Mouse (Mus musculus) forebrain, embryonic 14.5 days (tissue): Measurements from ENCODE around the gene Cntn4. TPM values are rescaled to one million over a fixed set of nuclear protein-coding genes. Genes with fewer than 3 reads are reported as not detected.

Experiments
- ATAC-seq: fragments of 200-750 bp; cut with Nextera tagmentation; 2 replicates; pipeline ENCODE4 v1.8.0; 2017; ENCODE audit warnings: mild to moderate bottlenecking, moderate library complexity
- DNase-seq: peaks from one replicate; pipeline ENCODE4 v3.0.0-alpha.2; 2015; ENCODE audit warnings: low spot score
- H3K27ac ChIP-seq: fragments of 300-500 bp; sonication (generic); 2 replicates; pipeline ENCODE4 v1.5.1; 2014; ENCODE audit warnings: low read depth, mild to moderate bottlenecking, control low read depth, low read length, moderate library complexity
- H3K27me3 ChIP-seq: fragments of 300-500 bp; sonication (generic); replicated peaks from 2 replicates; pipeline ENCODE4 v1.6.1; 2014; ENCODE audit warnings: low read length, control low read depth, mixed read lengths; ENCODE audit not compliant: control insufficient read depth, insufficient read depth
- H3K36me3 ChIP-seq: fragments of 300-500 bp; sonication (generic); 2 replicates; pipeline ENCODE4 v1.6.1; 2014; ENCODE audit warnings: low read length, control low read depth; ENCODE audit not compliant: control insufficient read depth, insufficient read depth
- H3K4me1 ChIP-seq: fragments of 300-500 bp; sonication (generic); 2 replicates; pipeline ENCODE4 v1.6.1; 2014; ENCODE audit warnings: antibody characterized with exemption, low read length, control low read depth; ENCODE audit not compliant: control insufficient read depth, insufficient read depth
- H3K4me2 ChIP-seq: fragments of 300-500 bp; sonication (generic); 2 replicates; pipeline ENCODE4 v1.6.1; 2014; ENCODE audit warnings: mild to moderate bottlenecking, control low read depth, low read length
- H3K4me3 ChIP-seq: fragments of 300-500 bp; sonication (generic); 2 replicates; pipeline ENCODE4 v1.5.1; 2014; ENCODE audit warnings: low read depth, low read length, control low read depth
- H3K9ac ChIP-seq: fragments of 300-500 bp; sonication (generic); 2 replicates; pipeline ENCODE4 v1.6.1; 2014; ENCODE audit warnings: mild to moderate bottlenecking, low read length, control low read depth, moderate library complexity
- H3K9me3 ChIP-seq: fragments of 300-500 bp; sonication (generic); replicated peaks from 2 replicates; pipeline ENCODE4 v1.6.1; 2016; ENCODE audit warnings: low read length, control low read depth, mixed read lengths; ENCODE audit not compliant: control insufficient read depth
- WGBS: fragments of 180-500 bp; shearing (Covaris S2); extraction: QIAGEN DNeasy Blood & Tissue Kit; methylation state at CpG from one replicate; pipeline ENCODE4 v1.1.7; 2014; 5-methylcytosine and 5-hydroxymethylcytosine counted together
- polyA plus RNA-seq: library from polyadenylated mRNA; unstranded; fragments of >200 nt; fragmentation: Nextera tagmentation; extraction: Ambion mirVana; gene quantifications from 2 replicates; pipeline ENCODE4 v1.2.1, GENCODE M21; 2014

The Cntn4 gene
- polyA plus RNA-seq, 1 experiment from 2014 or later, result 6.6 TPM

GRCm38 (mm10) chr6:106727703-106728102 lies 1050.2 kb downstream of the Cntn4 start:
- Histone ChIP-seq H3K9ac (no peak overlapping the region), H3K9me3 (no peaks in the 10 kb centered on the region), H3K4me1 (no peaks in the 10 kb centered on the region), H3K4me3 (no peak overlapping the region), H3K27ac (no peak overlapping the region), H3K27me3 (no peaks in the 10 kb centered on the region), H3K36me3 (no peaks in the 10 kb centered on the region), H3K4me2 (no peak overlapping the region)
- ATAC-seq (no peak), DNase-seq (no peak)
- 87% methylated on average over 1 of the region's 1 CpGs for WGBS

- no peak overlapping the region for H3K4me2 ChIP-seq
- 84% methylated on average over 4 of the region's 4 CpGs for WGBS
- DNase-seq (no peak), ATAC-seq (no peak)
- no peaks in the 10 kb centered on the region for H3K4me1 ChIP-seq
- H3K27me3 ChIP-seq, result no peaks in the 10 kb centered on the region
- no peak overlapping the region for H3K9ac ChIP-seq
- no peak overlapping the region for H3K27ac ChIP-seq
- H3K36me3 ChIP-seq, result no peaks in the 10 kb centered on the region
- H3K4me3 ChIP-seq, result no peak overlapping the region
- no peaks in the 10 kb centered on the region for H3K9me3 ChIP-seq
Observed at GRCm38 (mm10) chr6:106729682-106730314, 1052.3 kb downstream of the Cntn4 start.

GRCm38 (mm10) chr6:106732563-106732962 lies 1055.1 kb downstream of the Cntn4 start:
- H3K27ac ChIP-seq, result no peak overlapping the region
- no peak for DNase-seq
- H3K4me1 ChIP-seq, result no peaks in the 10 kb centered on the region
- no peak overlapping the region for H3K4me3 ChIP-seq
- no peaks in the 10 kb centered on the region for H3K9me3 ChIP-seq
- no peaks in the 10 kb centered on the region for H3K27me3 ChIP-seq
- H3K9ac ChIP-seq, result no peak overlapping the region
- 89% methylated on average over 4 of the region's 4 CpGs for WGBS
- H3K4me2 ChIP-seq, result no peak overlapping the region
- H3K36me3 ChIP-seq, result no peaks in the 10 kb centered on the region
- ATAC-seq, result no peak

GRCm38 (mm10) chr6:106738229-106738628 lies 1060.8 kb downstream of the Cntn4 start:
- H3K36me3 ChIP-seq, result no peaks in the 10 kb centered on the region
- DNase-seq, result no peak
- no peaks in the 10 kb centered on the region for H3K27me3 ChIP-seq
- no peaks in the 10 kb centered on the region for H3K4me1 ChIP-seq
- H3K9ac ChIP-seq, result no peak overlapping the region
- no peaks in the 10 kb centered on the region for H3K9me3 ChIP-seq
- H3K27ac ChIP-seq, result no peak overlapping the region
- H3K4me3 ChIP-seq, result no peak overlapping the region
- WGBS, result 74% methylated on average over 3 of the region's 3 CpGs
- no peak for ATAC-seq
- no peak overlapping the region for H3K4me2 ChIP-seq

GRCm38 (mm10) chr6:106740244-106740825 lies 1062.9 kb downstream of the Cntn4 start:
- Histone ChIP-seq H3K4me3 (no peak overlapping the region), H3K4me2 (no peak overlapping the region), H3K27me3 (no peaks in the 10 kb centered on the region), H3K9me3 (no peaks in the 10 kb centered on the region), H3K27ac (no peak overlapping the region), H3K36me3 (no peaks in the 10 kb centered on the region), H3K9ac (no peak overlapping the region), H3K4me1 (no peaks in the 10 kb centered on the region)
- no peak for ATAC-seq
- no peak for DNase-seq
- 95% methylated on average over 1 of the region's 1 CpGs for WGBS

- no peaks in the 10 kb centered on the region for H3K4me1 ChIP-seq
- H3K27ac ChIP-seq, result no peak overlapping the region
- H3K9me3 ChIP-seq, result no peaks in the 10 kb centered on the region
- no peak overlapping the region for H3K9ac ChIP-seq
- H3K4me3 ChIP-seq, result no peak overlapping the region
- DNase-seq (no peak), ATAC-seq (no peak)
- H3K4me2 ChIP-seq, result no peak overlapping the region
- 75% methylated on average over 7 of the region's 7 CpGs for WGBS
- H3K27me3 ChIP-seq, result no peaks in the 10 kb centered on the region
- no peaks in the 10 kb centered on the region for H3K36me3 ChIP-seq
Observed at GRCm38 (mm10) chr6:106743556-106744233, 1066.2 kb downstream of the Cntn4 start.

- DNase-seq (no peak), ATAC-seq (no peak)
- 88% methylated on average over 7 of the region's 7 CpGs for WGBS
- Histone ChIP-seq H3K36me3 (no peaks in the 10 kb centered on the region), H3K9me3 (no peaks in the 10 kb centered on the region), H3K4me1 (no peaks in the 10 kb centered on the region), H3K4me3 (no peak overlapping the region), H3K9ac (no peak overlapping the region), H3K27ac (no peak overlapping the region), H3K4me2 (no peak overlapping the region), H3K27me3 (no peaks in the 10 kb centered on the region)
Observed at GRCm38 (mm10) chr6:106745673-106746394, 1068.4 kb downstream of the Cntn4 start.

GRCm38 (mm10) chr6:106747251-106747650 lies 1069.8 kb downstream of the Cntn4 start:
- Histone ChIP-seq H3K4me2 (no peak overlapping the region), H3K27me3 (no peaks in the 10 kb centered on the region), H3K36me3 (no peaks in the 10 kb centered on the region), H3K27ac (no peak overlapping the region), H3K4me3 (no peak overlapping the region), H3K9ac (no peak overlapping the region), H3K9me3 (no peaks in the 10 kb centered on the region), H3K4me1 (no peaks in the 10 kb centered on the region)
- DNase-seq, result no peak
- WGBS, result 95% methylated on average over 5 of the region's 5 CpGs
- ATAC-seq, result no peak
